Mouse (Mus musculus) right cerebral cortex, adult 2 months (tissue): ENCODE measurements around the gene B3galt4.

Experiments
- DNase-seq, 2 experiments: peaks; one replicate each; pipeline ENCODE4 v3.0.0; 2021 to 2022; ENCODE audit warnings: low spot score in 2 of 2

Gene B3galt4

DNA sequence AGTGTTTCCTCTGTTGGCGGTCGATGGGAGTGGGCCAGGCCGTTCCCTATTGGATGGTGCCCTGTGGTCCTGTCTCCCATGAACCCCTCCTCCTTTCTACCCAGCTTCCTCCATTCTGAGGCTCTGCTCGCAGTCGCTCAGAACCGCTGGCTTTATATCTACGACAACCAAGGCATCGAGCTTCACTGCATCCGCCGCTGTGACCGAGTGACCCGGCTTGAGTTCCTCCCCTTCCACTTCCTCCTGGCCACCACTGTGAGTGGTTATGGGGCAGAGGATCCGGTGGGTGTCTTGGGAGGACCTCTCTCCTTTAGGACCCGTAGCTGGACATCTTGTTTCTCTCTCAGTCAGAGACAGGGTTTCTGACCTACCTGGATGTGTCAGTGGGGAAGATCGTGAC, 7.8 kb downstream of the B3galt4 start:
- no peak for DNase-seq

GRCm38 (mm10) chr17:33941381-33941780, 9.9 kb downstream of the B3galt4 start:
- DNase-seq: no peak

GRCm38 (mm10) chr17:33940981-33941380, 10.3 kb downstream of the B3galt4 start:
- no peak for DNase-seq

DNA sequence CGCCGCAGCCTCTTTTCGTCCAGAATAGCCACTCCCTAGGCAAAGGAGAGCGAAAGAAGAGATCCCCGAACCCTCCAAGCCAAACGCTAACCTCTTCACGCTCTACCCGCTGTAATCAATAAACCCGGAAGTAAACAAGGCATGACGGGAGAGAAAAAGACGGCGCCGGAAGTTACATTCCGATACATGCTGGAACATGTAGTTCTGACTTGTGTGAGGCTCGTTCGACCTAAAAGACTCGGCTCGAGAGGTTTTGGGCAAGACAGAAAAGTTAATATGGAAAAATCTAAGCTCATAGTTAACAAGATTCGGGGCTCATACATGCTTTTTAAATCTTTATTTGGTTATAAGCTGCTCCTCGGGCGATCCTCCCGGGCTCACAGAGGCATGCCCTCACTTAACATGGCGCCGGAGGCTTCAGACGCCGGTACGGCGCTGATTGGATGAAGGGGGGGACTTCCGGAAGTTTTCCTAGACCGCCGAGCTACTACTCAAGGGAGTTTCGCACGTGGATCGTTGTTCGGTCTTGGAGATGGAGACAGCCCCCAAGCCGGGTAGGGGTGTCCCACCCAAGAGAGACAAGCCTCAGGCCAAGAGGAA, 11.0 kb downstream of the B3galt4 start, which contains the start of the genes Pfdn6 and Wdr46:
Gene Pfdn6, minus strand, starts transcription at position 138 of the 600 bp plus-strand sequence.
Gene Wdr46, plus strand, starts transcription at position 455 of the 600 bp plus-strand sequence.
- DNase-seq: peak; percentile 89 to 93

- DNase-seq: no peak
Observed at GRCm38 (mm10) chr17:33938783-33939182, 12.5 kb downstream of the B3galt4 start.

- no peak for DNase-seq
Observed at GRCm38 (mm10) chr17:33936993-33937392, 14.3 kb downstream of the B3galt4 start.

DNA sequence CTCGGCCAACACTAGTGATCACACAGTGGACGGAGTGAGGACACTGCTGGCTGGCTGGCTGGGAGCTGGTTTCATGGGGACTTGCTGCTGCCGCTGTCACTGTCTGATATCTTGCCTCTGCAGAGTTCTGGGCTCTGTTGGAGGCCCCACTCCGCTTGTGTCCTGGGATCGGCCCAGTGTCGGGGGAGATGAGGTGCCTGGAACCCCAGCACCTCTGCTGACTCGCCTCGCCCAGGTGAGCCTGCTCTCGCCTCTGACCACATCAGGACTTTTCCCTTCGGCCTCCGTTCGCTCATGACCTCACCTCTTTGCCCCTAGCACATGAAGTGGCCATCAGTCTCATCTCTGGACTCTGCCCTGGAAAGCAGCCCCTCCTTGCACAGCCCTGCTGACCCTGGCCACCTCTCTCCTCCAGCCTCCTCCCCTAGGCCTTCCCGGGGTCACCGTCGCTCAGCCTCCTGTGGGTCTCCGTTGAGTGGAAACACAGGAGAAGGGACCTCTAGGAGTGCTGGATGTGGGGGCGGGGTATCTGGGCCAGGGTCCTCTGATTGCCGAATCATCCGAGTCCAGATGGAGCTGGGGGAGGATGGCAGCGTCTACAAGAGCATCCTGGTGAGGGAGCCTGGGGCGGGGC, 15.7 kb downstream of the B3galt4 start:
- DNase-seq: no peak

DNA sequence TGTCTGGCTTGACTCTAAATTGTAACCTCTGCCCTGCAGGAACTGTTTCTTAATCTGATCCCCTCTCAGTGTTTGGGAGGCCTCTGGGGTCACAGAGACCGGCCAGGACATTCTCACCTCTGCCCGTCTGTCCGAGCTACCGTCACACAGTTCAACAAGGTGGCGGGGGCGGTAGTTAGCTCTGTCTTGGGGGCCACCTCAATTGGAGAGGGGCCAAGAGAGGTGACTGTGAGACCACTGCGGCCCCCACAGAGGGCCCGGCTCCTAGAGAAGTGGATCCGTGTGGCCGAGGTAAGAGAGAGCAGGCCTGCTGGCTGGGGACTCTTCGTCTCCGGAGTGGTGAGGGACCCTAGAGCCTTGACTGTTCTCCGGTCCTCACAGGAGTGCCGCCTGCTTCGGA, 18.3 kb downstream of the B3galt4 start:
- no peak for DNase-seq

DNA sequence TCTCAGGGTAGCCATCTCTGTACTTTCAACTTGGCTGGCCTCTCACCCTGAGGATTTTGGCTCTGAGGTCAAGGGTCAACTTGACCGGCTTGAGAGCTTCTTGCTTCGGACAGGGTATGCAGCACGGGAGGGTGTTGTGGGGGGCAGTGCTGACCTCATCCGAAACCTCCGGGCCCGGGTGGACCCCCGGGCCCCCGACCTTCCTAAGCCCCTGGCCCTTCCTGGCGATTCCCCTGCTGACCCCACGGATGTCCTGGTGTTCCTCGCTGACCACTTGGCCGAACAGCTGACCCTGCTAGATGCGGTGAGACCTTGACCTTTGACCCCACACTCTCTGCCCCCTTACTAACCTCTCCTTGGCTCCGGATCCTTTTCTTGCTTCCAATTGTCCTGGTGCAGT, 18.8 kb downstream of the B3galt4 start:
- DNase-seq: no peak

DNA sequence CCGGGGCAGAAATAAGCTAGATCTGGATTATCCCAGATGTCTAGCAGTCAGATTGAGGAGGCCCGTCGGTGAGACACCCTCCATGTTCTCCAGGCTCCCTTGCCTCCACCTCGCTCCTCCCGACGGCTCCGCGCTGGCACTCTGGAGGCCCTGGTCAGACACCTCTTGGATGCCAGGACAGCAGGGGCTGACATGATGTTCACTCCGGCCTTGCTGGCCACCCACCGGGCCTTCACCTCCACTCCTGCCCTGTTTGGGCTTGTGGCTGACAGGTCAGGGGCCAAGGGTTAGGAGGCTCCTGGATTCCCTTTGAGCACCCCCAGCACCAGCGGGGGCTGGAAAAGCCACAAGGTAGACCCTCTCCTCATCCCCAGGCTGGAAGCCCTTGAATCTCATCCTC, 19.3 kb downstream of the B3galt4 start:
- no peak for DNase-seq

DNA sequence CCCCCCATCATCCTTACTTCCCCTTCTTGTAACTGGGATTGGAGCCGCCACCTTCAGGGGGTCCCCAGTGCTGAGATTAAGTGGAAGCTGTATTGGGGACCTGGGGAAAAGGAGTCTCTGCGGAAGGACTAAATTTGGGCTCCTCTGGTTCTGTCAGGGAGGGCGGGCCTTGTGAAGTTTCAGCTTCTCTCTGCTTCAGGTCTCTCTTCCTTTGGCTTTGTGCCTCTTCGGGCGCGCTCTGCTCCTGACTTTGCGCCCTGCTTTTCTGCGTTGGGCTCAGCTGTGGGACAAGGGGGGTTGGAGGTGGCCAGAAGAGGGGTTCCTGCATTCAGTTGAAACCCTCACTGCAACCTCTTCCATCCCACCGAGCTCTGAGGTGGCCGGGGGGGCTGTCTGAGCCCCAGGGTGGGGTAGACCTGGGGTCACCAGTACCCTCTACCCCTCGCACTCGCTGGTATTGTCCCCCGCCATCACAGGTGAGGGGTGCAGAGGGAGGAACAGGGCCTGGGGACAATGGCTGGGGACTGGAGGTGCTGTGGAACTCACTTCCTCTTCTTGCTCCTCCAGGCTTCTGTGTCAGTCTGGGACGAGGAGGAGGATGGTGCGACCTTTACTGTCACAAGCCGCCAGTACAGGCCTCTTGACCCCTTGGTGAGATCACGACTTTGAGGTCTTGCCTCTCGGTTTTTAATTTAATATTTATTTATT, 20.0 kb downstream of the B3galt4 start:
- no peak for DNase-seq

DNA sequence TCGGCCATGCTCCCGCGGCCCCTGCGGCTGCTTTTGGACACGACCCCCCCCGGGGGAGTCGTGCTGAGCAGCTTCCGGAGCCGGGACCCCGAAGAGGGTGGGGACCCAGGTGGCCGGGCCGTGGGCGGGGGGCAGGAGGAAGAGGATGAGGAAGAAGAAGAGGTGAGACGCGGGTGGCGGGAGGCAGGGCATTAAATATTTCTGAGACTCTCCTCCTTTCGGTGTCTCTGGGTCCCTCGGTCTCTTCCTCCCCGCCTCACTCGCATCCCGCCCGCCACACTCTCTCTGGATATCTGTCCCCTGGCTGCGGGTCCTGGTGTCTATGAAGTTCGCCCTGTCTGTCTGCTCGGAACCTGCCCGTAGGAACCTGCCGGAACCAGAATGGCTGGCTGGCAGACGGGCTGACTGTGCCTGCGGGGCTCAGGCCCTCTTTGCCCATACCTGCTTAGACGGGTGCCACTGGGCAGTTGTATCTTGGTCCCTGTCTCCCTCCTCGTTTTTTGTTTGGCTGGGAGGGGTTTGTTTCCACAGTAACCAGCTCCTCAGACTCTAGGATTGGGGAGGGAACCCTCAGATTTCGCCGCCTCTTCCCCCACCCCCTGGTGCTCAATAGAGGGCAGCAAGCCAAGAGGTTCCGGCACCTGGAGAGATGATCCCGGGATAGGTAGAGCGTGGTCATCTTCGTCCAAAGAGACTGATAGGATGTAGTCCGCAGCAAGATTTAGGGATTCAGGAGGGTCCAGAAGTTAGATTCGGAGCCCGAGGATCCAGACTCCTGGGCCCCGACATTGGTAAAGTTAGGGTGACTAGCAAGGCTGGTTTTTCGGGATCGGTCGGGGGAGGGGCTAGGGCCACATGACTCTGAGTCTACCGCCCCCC, 20.8 kb downstream of the B3galt4 start:
- peak; percentile 70 to 78 for DNase-seq

GRCm38 (mm10) chr17:33929371-33930279, 21.7 kb downstream of the B3galt4 start, which contains the start of gene Rgl2:
Gene Rgl2, plus strand, starts transcription at chr17:33929543.
- DNase-seq: peak; percentile 92

DNA sequence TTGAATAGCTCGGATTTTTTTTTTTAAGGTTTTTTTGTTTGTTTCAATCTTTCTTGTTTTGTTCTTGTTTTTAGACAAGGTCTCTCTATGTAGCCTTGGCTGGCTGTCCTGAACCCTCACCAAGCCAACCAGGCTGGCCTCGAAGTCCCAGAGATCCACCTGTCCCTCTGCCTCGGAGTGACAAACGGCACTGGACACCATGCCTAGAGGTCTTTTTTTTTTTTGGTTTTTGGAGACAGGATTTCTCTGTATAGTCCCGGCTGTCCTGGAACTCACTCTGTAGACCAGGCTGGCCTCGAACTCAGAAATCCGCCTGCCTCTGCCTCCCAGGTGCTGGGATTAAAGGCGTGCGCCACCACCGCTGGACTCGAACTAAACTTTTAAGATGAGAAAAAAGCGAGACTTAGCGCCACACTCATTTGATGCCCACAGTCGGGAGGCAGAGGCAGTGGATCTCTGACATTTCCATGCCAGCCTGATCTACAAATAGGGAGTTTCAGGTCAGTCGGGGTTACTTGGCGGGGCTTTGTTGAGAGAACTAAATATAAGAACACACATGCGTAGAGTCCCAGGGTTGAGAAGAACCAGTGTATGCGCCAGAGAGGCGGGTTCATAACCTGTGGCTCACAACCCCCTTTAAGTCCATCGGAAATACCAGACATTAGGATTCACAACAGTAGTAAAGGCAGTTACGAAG, 22.9 kb downstream of the B3galt4 start:
- DNase-seq: no peak

DNA sequence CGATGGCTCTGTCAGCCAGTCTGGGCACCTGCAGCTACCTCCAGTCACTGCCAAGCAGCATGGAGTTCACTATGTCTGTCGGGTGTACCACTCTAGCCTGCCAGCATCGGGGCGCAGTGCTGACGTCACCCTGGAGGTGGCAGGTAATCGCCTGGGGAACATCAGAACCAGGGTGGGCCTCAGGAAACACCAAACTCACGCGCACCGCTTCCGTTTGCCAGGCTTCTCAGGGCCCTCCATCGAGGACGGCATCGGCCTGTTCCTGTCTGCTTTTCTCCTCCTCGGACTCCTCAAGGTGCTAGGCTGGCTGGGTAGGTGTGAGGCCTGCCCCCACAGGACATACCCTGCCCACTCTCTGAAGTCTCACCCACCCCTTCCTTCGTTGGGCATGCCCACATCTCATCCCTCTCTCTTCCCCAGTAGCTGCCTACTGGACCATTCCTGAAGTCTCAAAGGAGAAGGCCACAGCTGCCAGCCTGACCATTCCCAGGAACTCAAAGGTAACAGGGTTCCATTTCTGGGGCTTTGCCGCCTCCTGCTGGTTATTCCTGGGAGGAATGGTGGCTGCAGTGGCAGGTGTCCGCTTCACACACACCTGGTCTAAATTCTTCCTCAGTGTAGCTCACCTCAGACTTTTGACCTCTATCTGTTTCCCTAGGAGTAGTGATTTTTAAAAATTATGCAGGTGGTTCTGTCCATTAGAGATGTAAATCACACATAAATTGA, 24.9 kb downstream of the B3galt4 start:
- no peak for DNase-seq

DNA sequence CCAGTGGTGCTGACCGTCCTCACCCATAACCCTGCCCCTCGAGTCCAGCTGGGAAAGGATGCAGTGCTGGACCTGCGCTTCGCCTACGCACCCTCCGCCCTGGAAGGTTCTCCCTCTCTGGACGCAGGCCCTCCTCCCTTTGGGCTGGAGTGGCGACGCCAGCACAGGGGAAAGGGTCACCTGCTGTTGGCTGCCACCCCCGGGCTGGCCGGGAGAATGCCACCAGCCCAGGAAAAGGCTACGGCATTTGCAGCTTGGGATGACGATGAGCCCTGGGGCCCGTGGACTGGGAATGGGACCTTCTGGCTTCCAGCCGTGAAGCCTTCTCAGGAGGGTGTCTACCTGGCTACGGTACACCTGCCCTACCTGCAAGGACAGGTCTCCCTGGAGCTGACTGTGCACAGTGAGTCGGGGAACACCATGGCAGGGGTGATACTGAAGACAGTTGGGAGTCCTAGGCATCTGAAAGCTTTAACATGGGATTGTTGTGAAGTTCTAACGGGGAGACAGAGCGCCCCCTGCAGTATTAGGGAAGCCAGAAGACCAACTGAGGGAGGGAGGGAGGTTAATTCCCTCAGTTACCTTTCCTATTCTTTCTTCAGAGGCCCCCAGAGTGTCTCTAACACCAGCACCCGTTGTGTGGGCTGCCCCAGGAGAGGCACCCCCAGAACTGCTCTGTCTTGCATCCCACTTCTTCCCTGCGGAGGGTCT, 25.7 kb downstream of the B3galt4 start:
- no peak for DNase-seq

DNA sequence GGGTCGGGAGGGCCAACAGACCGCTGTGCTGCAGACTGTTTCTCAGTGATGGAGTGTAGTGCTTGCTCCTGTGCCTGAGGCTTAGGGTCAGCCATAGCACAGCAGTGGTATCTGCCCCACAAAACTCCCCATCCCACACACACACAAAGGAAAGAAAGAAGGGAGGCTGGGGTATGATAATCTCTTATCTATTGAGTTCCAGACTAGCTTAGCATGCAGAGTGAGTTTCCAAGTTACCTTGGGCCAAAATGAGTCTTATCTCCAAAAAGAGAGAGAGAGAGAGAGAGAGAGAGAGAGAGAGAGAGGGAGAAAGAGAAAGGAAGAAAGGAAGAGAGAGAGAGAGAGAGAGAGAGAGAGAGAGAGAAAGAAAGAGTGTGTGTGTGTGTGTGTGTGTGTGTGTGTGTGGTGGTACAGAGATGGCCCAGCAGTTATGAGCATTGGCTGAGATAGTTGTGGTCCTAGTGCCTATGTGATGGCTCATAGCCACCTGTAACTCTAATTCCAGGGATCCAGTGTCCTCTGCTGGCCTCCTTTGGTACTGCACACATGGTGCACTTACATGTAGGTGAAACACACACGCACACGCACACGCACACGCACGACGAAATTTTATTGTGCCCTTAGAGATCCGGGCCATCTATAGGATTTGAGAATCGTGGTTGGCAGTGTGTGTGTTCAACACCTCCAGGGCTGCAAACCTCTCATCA, 26.6 kb downstream of the B3galt4 start:
- DNase-seq: no peak

- no peak for DNase-seq
Observed at GRCm38 (mm10) chr17:33921361-33921760, 29.9 kb downstream of the B3galt4 start.
